Mouse (Mus musculus) macrophage (primary cell): Measurements from ENCODE around the gene Sh3d19. TPM values are rescaled to one million over a fixed set of nuclear protein-coding genes. Genes with fewer than 3 reads are reported as not detected.
"Not testable (repeated sequence)": the region's sequence is repeated elsewhere in the genome, so short reads cannot be mapped to it uniquely, and the experiment has no call there.

Source experiments
- H3K27ac ChIP-seq: fragments of 350-480 bp; formaldehyde crosslinking; 2 replicates; pipeline ENCODE4 v1.9.0; 2021
- H3K36me3 ChIP-seq: fragments of 350-480 bp; formaldehyde crosslinking; 2 replicates; pipeline ENCODE4 v1.9.0; 2021; ENCODE audit errors: inconsistent target
- H3K4me3 ChIP-seq: fragments of 350-480 bp; formaldehyde crosslinking; 2 replicates; pipeline ENCODE4 v1.9.0; 2021; ENCODE audit errors: inconsistent target
- H3K79me2 ChIP-seq: fragments of 350-480 bp; formaldehyde crosslinking; 2 replicates; pipeline ENCODE4 v1.9.0; 2021; ENCODE audit errors: inconsistent target
- WGBS: methylation state at CpG from one replicate; pipeline ENCODE4 v1.1.7; 2026; ENCODE audit warnings: inconsistent platforms; ENCODE audit not compliant: missing documents; 5-methylcytosine and 5-hydroxymethylcytosine counted together
- polyA plus RNA-seq: library from polyadenylated mRNA; stranded (reverse); fragments of 250-400 nt; gene quantifications from 3 replicates; pipeline ENCODE4 v1.2.4, GENCODE M21; 2018; ENCODE audit warnings: inconsistent platforms

Gene Sh3d19
- polyA plus RNA-seq, 1 experiment from 2014 or later: 1.4 TPM

DNA sequence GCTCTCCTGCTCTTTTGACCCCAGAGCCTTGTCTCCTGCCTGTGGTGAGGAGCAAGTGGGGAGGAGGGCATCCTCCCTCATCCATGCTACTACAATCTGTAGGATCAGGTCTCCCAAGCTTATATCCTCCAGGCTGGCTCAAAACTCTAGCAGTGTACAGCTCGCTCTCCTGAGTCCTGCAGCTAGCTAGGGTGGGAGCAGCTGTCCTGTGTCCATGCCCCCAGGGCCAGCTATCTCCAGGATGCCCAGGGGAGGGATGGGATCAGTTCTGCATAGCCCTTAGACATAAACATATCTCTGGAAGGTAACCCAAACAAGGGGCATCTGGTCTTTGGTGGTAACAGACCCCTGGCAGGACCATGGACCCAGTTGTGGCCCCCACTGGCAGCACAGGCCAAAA is 11.2 kb upstream of the Sh3d19 start:
- Histone ChIP-seq H3K27ac (no peak overlapping the region), H3K79me2 (no peaks in the 10 kb centered on the region), H3K4me3 (no peak overlapping the region), H3K36me3 (no peaks in the 10 kb centered on the region)
- WGBS: 80% methylated on average over 1 of the region's 1 CpGs

DNA sequence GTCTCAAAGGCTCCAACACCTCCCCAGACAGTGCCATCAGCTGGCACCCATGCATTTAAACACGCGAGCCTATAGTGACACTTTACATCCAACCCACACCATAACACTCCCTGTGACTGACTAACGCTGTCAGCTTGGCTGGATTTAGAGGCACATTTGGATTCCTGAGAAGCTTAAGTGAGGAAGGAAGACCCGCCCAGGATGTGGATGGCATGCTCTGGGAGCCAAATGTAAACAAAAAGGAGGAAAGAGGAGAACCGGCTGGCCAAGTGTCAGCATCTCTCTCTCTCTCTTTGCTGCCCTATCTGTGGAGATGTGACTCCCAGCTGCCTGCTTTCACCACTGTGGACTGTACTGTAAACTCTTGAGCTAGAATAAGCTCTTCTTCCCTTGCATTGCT is 9.8 kb upstream of the Sh3d19 start:
- Histone ChIP-seq H3K79me2 (no peaks in the 10 kb centered on the region), H3K36me3 (no peaks in the 10 kb centered on the region), H3K27ac (no peak overlapping the region), H3K4me3 (no peak overlapping the region)
- WGBS: 85% methylated on average over 5 of the region's 5 CpGs

GRCm38 (mm10) chr3:85965479-85965878 is 5.4 kb upstream of the Sh3d19 start:
- Histone ChIP-seq H3K27ac (no peak overlapping the region), H3K36me3 (no peaks in the 10 kb centered on the region), H3K4me3 (no peak overlapping the region), H3K79me2 (no peaks in the 10 kb centered on the region)
- WGBS: 85% methylated on average over 4 of the region's 4 CpGs

GRCm38 (mm10) chr3:85969040-85969439 is 1.9 kb upstream of the Sh3d19 start:
- WGBS: 91% methylated on average over 8 of the region's 8 CpGs
- H3K36me3 ChIP-seq: no peaks in the 10 kb centered on the region
- H3K4me3 ChIP-seq: no peak overlapping the region
- no peaks in the 10 kb centered on the region for H3K79me2 ChIP-seq
- H3K27ac ChIP-seq: no peak overlapping the region

- no peak overlapping the region for H3K4me3 ChIP-seq
- WGBS: 9% methylated on average over 12 of the region's 13 CpGs
- no peak overlapping the region for H3K27ac ChIP-seq
- H3K36me3 ChIP-seq: no peaks in the 10 kb centered on the region
- H3K79me2 ChIP-seq: no peaks in the 10 kb centered on the region
Observed at GRCm38 (mm10) chr3:85971599-85971975, 678 bp downstream of the Sh3d19 start.

DNA sequence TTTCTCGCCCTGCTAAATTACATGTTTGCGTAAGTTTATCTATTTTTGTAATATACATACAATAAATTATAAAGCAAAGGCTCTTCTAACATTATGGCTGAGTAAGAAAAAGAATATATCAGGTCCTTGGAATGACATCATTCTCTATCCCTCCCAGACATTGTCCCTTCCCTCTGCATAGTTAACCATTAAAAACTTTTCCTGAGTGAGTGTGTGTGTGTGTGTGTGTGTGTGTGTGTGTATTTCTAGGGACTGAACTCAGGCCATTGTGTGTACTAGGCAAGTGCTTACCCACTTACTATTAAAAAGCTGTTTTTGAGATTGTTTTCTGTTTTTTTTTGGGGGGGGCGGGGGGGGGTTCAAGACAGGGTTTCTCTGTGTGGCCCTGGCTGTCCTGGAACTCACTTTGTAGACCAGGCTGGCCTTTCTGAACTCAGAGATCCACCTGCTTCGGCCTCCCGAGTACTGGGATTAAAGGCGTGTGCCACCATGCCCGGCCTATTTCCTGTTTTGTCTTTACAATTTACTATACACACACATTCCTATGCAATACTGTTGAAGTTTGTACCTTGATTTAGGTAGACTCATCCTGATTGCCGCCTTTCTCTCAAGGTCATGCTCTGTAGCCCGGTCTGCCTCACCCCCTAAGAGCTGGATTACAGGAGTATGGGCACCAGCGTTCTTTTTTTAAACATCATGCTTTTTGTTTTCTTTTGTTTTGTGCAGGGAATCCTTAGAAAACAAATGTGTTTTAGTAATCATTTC is 2.6 kb downstream of the Sh3d19 start:
- no peak overlapping the region for H3K27ac ChIP-seq
- H3K79me2 ChIP-seq: no peaks in the 10 kb centered on the region
- no peak overlapping the region for H3K4me3 ChIP-seq
- no peaks in the 10 kb centered on the region for H3K36me3 ChIP-seq
- WGBS: 93% methylated on average over 7 of the region's 10 CpGs

- Histone ChIP-seq H3K79me2 (no peaks in the 10 kb centered on the region), H3K27ac (no peak overlapping the region), H3K4me3 (no peak overlapping the region), H3K36me3 (no peaks in the 10 kb centered on the region)
- 93% methylated on average over 4 of the region's 4 CpGs for WGBS
Observed at GRCm38 (mm10) chr3:85974451-85974850, 3.5 kb downstream of the Sh3d19 start.

DNA sequence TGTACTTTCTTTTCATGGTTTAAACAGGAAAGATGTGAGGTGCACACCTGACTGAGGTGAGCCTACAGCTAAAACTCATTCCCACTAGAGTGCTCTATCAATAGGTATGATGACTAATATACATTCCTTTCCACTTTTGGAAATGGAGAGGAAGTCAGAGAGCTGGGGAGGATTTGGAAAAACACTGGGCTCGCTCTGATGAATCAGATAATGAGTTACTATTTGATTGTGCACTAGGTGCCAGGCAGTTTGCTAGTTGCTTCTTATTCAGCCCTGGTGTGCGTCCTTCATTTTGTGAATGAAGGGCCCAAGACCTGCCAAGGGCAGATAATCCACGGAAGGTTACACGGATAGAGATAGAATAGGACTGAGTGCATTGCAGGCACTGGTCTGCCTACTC is 9.1 kb downstream of the Sh3d19 start:
- Histone ChIP-seq H3K4me3 (no peak overlapping the region), H3K79me2 (no peaks in the 10 kb centered on the region), H3K27ac (no peak overlapping the region), H3K36me3 (no peaks in the 10 kb centered on the region)
- 89% methylated on average over 4 of the region's 4 CpGs for WGBS

GRCm38 (mm10) chr3:85981761-85982160 is 10.9 kb downstream of the Sh3d19 start:
- WGBS: 92% methylated on average over 2 of the region's 3 CpGs
- H3K4me3 ChIP-seq, H3K79me2 ChIP-seq, H3K27ac ChIP-seq, H3K36me3 ChIP-seq: not testable (repeated sequence)

- Histone ChIP-seq H3K27ac (no peak overlapping the region), H3K79me2 (no peaks in the 10 kb centered on the region), H3K4me3 (no peak overlapping the region), H3K36me3 (no peaks in the 10 kb centered on the region)
- WGBS: 97% methylated on average over 6 of the region's 6 CpGs
Observed at GRCm38 (mm10) chr3:85984537-85984936, 13.6 kb downstream of the Sh3d19 start.

DNA sequence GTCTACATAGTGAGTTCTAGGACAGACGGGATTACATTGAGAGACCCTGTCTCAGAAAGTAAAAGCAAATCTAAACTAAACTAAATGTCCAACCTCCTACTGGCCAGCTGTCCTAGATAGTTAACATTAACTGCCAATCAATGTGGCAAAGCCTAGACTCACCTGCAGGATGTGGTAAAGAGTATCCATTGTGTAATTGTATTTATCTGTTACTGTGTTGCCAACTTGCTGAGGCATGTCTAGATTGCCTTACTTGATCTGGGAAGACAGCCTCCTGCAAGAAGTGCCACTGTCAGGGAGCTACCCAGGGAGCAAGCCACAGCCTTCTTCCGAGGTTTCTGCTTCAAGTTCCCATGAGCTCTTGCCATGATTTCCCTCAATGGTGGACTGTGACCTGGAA is 16.3 kb downstream of the Sh3d19 start:
- 94% methylated on average over 2 of the region's 2 CpGs for WGBS
- no peak overlapping the region for H3K4me3 ChIP-seq
- H3K79me2 ChIP-seq: no peaks in the 10 kb centered on the region
- H3K27ac ChIP-seq: no peak overlapping the region
- no peaks in the 10 kb centered on the region for H3K36me3 ChIP-seq

DNA sequence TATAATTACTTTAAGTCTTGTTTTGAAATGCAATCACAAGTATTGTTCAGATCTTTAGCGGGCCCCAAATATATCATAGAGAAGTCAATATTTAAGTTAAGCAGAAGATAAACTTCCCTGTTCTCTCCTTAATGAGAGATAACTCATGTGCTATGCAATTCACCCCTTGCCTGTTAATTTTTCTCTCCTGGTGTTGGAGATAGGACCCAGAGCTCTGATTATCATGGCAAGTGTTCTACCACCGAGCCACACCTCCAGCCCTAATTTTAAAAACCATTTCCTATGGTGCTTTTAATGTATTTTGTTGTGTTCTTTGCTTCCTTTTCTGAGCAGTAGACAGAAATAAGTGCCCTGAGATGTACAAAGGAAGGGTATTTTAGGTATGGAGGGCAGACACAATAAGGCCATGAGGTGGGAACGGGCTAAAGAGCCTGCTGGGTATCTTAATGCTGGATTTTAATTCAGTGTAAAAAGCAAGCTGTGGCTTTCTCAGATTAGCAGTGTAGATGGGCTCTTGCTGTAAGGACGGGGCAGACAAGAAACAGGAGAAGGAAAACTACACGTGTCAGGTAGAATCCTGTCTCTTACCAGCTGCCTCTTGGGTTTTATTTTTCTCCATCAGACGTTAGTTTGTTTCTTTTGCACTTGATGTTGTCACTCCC is 20.4 kb downstream of the Sh3d19 start:
- Histone ChIP-seq H3K4me3 (no peak overlapping the region), H3K36me3 (no peaks in the 10 kb centered on the region), H3K79me2 (no peaks in the 10 kb centered on the region), H3K27ac (no peak overlapping the region)
- 72% methylated on average over 6 of the region's 6 CpGs for WGBS

DNA sequence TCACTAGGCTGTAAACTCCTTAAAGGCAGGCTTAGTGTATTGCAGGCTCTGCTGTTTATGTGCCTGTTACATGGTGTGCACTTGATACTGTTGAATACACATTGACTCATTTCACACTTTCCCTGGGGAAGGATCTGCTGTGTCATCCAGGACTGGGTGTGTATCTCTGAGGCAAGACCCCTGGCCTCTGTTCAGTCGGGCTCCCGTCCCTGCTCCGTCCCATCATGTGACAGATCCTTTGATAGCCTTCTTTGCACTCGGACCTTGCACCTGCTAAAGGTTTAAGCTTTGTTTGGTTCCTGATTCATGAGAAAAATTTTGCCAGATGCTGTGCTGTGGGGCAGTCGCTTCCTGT is 20.9 kb downstream of the Sh3d19 start:
- Histone ChIP-seq H3K36me3 (no peaks in the 10 kb centered on the region), H3K4me3 (no peak overlapping the region), H3K79me2 (no peaks in the 10 kb centered on the region), H3K27ac (no peak overlapping the region)
- WGBS: 8% methylated on average over 5 of the region's 5 CpGs

- 80% methylated on average over 11 of the region's 11 CpGs for WGBS
- no peak overlapping the region for H3K27ac ChIP-seq
- no peak overlapping the region for H3K4me3 ChIP-seq
- H3K79me2 ChIP-seq: no peaks in the 10 kb centered on the region
- no peaks in the 10 kb centered on the region for H3K36me3 ChIP-seq
Observed at GRCm38 (mm10) chr3:85993744-85994143, 22.8 kb downstream of the Sh3d19 start.

GRCm38 (mm10) chr3:85994645-85995044 is 23.7 kb downstream of the Sh3d19 start:
- 90% methylated on average over 4 of the region's 4 CpGs for WGBS
- no peak overlapping the region for H3K27ac ChIP-seq
- H3K79me2 ChIP-seq: no peaks in the 10 kb centered on the region

GRCm38 (mm10) chr3:86001271-86001670 is 30.4 kb downstream of the Sh3d19 start:
- no peak overlapping the region for H3K4me3 ChIP-seq
- 88% methylated on average over 3 of the region's 3 CpGs for WGBS
- H3K79me2 ChIP-seq: no peaks in the 10 kb centered on the region
- no peaks in the 10 kb centered on the region for H3K36me3 ChIP-seq
- no peak overlapping the region for H3K27ac ChIP-seq

More at GRCm38 (mm10) chr3:85994645-85995044, 23.7 kb downstream of the Sh3d19 start:
- H3K36me3 ChIP-seq: no peaks in the 10 kb centered on the region
- no peak overlapping the region for H3K4me3 ChIP-seq
